Mouse (Mus musculus) left cerebral cortex, adult 18-20 months (tissue): ENCODE measurements at regions not wholly inside any gene's neighbourhood (a gene's known extent, or its start where the extent isn't known, plus 50 kb on each side); places are given as distances from the start of the nearest gene placed in this dataset.
A peak's percentile ranks its signal among the peaks of the same experiment; 100 is the strongest.

Experiments used
- DNase-seq, 2 experiments: peaks; one replicate each; pipeline ENCODE4 v3.0.0; 2021 to 2022; ENCODE audit warnings: low spot score in 2 of 2, mixed read lengths in 1 of 2

DNA sequence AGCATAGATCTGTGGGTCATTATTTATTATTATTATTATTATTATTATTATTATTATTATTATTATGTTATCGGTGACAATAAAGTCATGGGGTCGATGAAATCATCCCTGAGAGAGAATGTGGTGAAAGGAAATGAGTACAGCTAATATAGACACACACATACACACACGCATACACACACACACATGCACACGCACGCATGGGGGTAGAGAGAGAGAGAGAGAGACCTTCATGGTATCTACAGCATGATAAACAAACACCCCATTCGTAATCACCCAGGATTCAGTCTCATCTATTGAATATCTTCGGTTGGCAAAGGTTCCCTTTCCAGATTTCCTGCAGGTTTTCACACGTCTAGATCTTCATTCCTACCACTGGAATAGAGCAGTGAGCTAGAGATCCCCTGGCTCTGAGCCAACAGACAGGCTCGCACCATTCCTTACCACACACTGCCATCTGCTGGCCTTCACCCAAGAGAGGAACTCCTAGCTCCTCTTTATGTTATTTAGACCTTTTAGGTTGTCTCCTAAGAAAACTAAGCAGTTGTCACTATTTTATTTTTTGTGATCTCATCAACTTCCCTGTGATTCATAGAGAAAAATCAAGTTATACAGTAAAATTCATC is 171.2 kb upstream of the Zpld1 start:
- DNase-seq, result peak; percentile 91 to 95

GRCm38 (mm10) chr16:55460519-55460918 is 162.7 kb upstream of the Zpld1 start:
- DNase-seq, result peak in 1 of 2 experiments; percentile 4

DNA sequence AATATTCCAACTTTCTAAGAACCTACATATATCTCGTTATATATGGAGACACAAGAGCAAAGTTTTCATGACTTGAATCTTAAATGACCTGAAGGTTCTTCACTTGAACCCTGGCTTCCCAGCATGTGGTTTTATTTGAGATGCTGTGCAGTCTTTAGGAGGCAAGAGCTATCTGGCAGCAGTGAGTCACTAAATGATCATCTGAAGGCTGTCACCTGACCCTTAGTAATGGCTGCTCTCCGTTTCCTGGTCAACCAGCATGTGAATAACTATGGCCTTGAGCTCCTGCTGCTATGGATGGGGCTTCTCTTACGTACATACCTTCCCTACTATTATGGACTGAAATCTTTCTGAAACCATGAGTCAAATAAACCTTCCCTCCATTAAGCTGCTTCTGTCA is 149.8 kb upstream of the Zpld1 start:
- no peak for DNase-seq

- no peak for DNase-seq
Observed at GRCm38 (mm10) chr16:55442821-55443581, 145.2 kb upstream of the Zpld1 start.

GRCm38 (mm10) chr16:55435139-55435968 is 137.6 kb upstream of the Zpld1 start:
- DNase-seq, result no peak

- DNase-seq, result no peak
Observed at GRCm38 (mm10) chr16:55421569-55422342, 124.0 kb upstream of the Zpld1 start.

- DNase-seq, result no peak
Observed at GRCm38 (mm10) chr16:55420876-55421568, 123.2 kb upstream of the Zpld1 start.

GRCm38 (mm10) chr16:55418871-55419270 is 121.1 kb upstream of the Zpld1 start:
- no peak for DNase-seq

DNA sequence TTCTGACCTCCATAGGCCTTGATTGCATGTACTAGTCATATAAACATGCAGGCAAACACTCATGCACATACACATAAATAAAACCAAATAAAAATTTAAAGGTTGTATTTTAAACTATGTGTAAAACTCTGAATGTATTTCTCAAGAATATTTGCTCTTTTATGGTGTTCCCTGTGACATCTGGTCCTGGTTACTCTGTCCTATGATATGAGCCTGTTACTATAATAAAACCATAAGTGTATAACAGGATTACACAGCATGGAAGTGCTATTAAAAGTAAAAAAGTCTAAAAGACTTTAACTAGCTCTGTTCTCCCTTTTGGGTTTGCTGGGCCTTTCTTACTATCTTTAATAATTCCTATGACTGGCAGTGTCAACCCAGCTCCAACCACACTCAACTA is 103.0 kb upstream of the Zpld1 start:
- DNase-seq, result no peak

DNA sequence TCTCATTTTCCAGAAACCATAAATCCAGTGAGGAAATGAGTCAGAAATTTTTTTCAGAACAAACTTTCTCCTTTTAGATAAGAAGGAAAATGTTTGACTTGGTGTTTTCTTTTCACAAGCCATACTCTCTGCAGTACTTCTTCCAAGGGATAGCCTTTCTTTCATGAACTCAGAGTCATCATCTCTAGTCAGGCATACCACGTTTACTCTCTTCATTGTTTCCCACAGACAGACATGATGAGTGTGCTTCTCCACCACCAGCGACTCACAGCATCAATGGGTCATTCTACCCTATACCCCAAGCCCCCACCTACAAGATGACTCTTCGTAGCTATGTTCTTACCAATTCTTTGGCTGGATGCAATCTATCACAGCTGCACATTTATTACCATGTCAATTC is 97.1 kb upstream of the Zpld1 start:
- DNase-seq, result no peak

- no peak for DNase-seq
Observed at GRCm38 (mm10) chr16:55390400-55390799, 92.6 kb upstream of the Zpld1 start.

DNA sequence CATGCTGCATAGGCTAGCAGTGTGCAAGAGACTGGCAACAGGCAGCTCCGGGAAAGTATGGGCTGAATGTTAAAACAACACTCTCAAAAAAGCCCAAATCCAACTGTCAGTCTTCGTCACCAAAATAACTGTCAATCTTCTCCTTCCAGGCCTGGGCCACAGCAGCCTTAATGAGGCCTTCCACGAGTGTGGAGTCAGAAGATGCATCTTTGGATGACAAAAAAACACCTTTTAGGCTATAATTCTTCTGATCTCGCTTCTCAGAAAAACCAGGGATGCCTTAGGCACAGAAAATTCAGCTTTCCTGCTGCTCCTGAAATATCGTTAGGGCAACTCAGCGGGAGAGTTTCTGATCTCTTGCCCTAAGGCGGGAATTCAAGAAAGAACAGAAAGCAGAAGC is 82.2 kb upstream of the Zpld1 start:
- DNase-seq, result no peak

GRCm38 (mm10) chr16:55379189-55379588 is 81.4 kb upstream of the Zpld1 start:
- DNase-seq, result no peak

DNA sequence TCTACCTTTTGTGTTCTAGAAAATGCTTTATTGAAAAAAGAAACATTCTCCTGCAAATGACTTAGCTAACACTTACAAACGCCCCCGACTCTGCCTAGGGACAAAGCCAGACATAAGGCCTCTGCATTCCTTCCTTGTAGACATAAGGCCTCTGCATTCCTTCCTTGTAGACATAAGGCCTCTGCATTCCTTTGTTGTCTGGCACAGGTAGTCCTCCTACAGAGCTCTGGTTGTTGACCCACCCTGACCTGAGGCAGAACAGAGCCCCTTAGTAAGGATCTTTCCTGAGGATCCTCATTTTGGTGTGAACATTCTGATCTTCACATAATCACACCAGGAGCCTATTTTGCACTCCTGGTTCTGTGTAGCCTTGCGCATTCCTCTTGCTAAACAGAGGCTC is 80.9 kb upstream of the Zpld1 start:
- DNase-seq, result no peak

GRCm38 (mm10) chr16:55375922-55376321 is 78.1 kb upstream of the Zpld1 start:
- DNase-seq, result no peak

DNA sequence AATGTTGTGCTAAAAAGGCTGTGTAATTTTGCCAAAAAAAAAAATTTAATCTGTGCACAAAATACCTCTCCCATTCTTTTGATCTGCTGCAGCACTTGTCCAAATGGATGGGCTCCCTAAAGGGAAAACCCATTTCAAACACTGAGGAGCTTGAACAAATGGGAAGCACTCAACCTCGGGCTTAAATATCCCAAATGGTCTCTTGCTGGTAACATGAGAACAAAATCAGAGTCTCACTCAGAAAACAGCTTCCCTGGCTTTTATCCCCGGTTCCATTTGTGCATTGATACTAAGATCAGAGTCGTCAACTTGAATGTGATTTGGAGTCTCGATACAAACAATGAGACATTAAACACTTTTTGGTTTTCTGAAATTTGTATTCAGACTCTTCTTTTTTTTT is 59.9 kb upstream of the Zpld1 start:
- DNase-seq, result no peak

- DNase-seq, result no peak
Observed at GRCm38 (mm10) chr16:55356097-55356496, 58.3 kb upstream of the Zpld1 start.
